Mouse (Mus musculus) liver, embryonic 16.5 days (tissue): ENCODE data around the gene E430018J23Rik. TPM values are rescaled to one million over a fixed set of nuclear protein-coding genes. Genes with fewer than 3 reads are reported as not detected.
"Not testable (repeated sequence)": the region's sequence is repeated elsewhere in the genome, so short reads cannot be mapped to it uniquely, and the experiment has no call there.

ENCODE experiments used
- ATAC-seq: fragments of 200-750 bp; cut with Nextera tagmentation; 2 replicates; pipeline ENCODE4 v1.8.0; 2017; ENCODE audit warnings: low read depth, mild to moderate bottlenecking, moderate number of reproducible peaks, moderate library complexity
- H3K27ac ChIP-seq: fragments of 300-500 bp; sonication (generic); 2 replicates; pipeline ENCODE4 v1.5.1; 2014; ENCODE audit warnings: mild to moderate bottlenecking, low read length
- H3K27me3 ChIP-seq: fragments of 300-500 bp; sonication (generic); 2 replicates; pipeline ENCODE4 v1.6.1; 2014; ENCODE audit warnings: low read depth, low read length, mixed read lengths; ENCODE audit not compliant: control insufficient read depth, insufficient read depth
- H3K36me3 ChIP-seq: fragments of 300-500 bp; sonication (generic); 2 replicates; pipeline ENCODE4 v1.6.1; 2014; ENCODE audit warnings: mild to moderate bottlenecking; ENCODE audit not compliant: control insufficient read depth, insufficient read depth
- H3K4me1 ChIP-seq: fragments of 300-500 bp; sonication (generic); 2 replicates; pipeline ENCODE4 v1.6.1; 2014; ENCODE audit warnings: low read depth, low read length, mixed read lengths; ENCODE audit not compliant: control insufficient read depth
- H3K4me2 ChIP-seq: fragments of 300-500 bp; sonication (generic); 2 replicates; pipeline ENCODE4 v1.6.1; 2014; ENCODE audit warnings: low read depth, low read length, mixed read lengths
- H3K4me3 ChIP-seq: fragments of 300-500 bp; sonication (generic); 2 replicates; pipeline ENCODE4 v1.5.1; 2014; ENCODE audit warnings: low read depth, mild to moderate bottlenecking, low read length
- H3K9ac ChIP-seq: fragments of 300-500 bp; sonication (generic); 2 replicates; pipeline ENCODE4 v1.6.1; 2014; ENCODE audit warnings: low read depth, low read length
- H3K9me3 ChIP-seq: fragments of 300-500 bp; sonication (generic); replicated peaks from 2 replicates; pipeline ENCODE4 v1.6.1; 2016; ENCODE audit warnings: low read length; ENCODE audit not compliant: control insufficient read depth
- WGBS: fragments of 180-500 bp; shearing (Covaris S2); extraction: QIAGEN DNeasy Blood & Tissue Kit; methylation state at CpG from one replicate; pipeline ENCODE4 v1.1.7; 2014; ENCODE audit not compliant: insufficient replicate concordance; 5-methylcytosine and 5-hydroxymethylcytosine counted together
- polyA plus RNA-seq: library from polyadenylated mRNA; unstranded; fragments of >200 nt; fragmentation: Nextera tagmentation; extraction: Ambion mirVana; gene quantifications from 2 replicates; pipeline ENCODE4 v1.2.1, GENCODE M21; 2015

E430018J23Rik gene
- polyA plus RNA-seq, 1 experiment from 2014 or later, result 1.8 TPM

DNA sequence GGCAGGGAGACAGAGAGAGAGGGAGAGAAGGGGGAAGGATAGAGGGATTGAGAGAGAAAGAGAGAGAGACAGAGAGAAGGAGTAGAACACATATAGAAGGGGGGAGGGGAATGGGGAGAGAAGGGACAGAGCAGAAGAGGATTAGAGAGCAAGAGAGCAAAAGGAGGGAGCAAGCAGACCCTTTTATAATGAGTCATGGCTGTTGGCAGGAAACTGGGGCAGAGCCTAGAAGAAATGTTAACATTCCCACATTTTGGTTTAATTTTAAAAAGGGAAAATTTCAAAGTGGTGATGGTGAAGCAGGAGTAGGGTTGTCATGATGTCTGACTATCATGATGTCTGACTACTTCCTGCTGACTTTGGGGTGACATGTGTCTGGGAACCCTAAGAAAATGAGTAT is 5.2 kb downstream of the E430018J23Rik start:
- not testable (repeated sequence) for H3K27me3 ChIP-seq, ATAC-seq

DNA sequence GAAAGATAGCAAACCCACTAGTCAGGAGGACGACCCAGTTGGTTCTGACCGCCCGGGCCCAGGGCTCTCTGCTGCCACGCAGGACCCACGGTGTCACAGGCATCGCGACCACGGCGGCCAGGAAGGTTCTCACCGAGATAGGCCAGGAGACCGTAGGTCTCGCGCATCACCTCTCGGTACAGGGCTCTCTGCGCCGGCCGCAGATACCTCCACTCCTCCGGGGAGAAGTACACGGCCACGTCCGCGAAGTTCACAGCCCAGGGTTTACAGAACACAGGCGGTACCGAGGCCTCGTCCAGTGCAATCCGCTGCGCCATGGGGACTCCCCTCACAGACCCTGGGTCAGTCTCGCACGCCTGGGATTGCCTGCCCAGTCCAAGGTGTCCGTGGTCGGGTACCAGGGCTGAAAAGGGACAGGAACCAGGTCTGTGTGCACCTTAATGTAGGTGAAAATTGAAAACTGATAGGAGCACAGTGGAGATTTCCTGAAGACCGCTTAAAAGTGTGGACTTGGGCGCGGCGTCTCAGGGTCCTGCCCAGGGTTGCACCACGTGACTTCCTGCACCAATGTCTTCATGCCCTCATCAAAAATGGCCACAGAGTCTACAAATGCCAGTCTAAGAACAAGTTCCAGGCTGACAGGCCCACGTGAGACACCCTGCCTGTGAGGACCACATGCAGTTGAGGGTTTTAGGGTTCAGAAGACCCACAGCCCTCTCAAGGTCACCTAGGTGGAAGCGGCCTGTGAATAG is 6.6 kb downstream of the E430018J23Rik start, which contains the start of gene 9130019O22Rik:
TSS of gene 9130019O22Rik (minus strand) at position 526 of the 752 bp plus-strand sequence.
- H3K4me1 ChIP-seq, result no peaks in the 10 kb centered on the region
- no peaks in the 10 kb centered on the region for H3K27me3 ChIP-seq
- H3K9ac ChIP-seq, result peak within 1 kb of the TSS; percentile 76
- peak within 1 kb of the TSS; percentile 66 for H3K27ac ChIP-seq
- H3K36me3 ChIP-seq, result no peaks in the 10 kb centered on the region
- WGBS, result 10% methylated on average over 38 of the region's 38 CpGs
- peak within 1 kb of the TSS; percentile 84 for H3K4me2 ChIP-seq
- H3K9me3 ChIP-seq, result no peaks in the 10 kb centered on the region; the same call in 1 of the 2 replicates
- H3K4me3 ChIP-seq, result peak within 1 kb of the TSS; percentile 72
- peak; percentile 88 for ATAC-seq

More for the DNA sequence above, 5.2 kb downstream of the E430018J23Rik start:
- H3K27ac ChIP-seq, H3K4me1 ChIP-seq, H3K36me3 ChIP-seq, H3K9me3 ChIP-seq, H3K9ac ChIP-seq, H3K4me3 ChIP-seq, H3K4me2 ChIP-seq: not testable (repeated sequence)

DNA sequence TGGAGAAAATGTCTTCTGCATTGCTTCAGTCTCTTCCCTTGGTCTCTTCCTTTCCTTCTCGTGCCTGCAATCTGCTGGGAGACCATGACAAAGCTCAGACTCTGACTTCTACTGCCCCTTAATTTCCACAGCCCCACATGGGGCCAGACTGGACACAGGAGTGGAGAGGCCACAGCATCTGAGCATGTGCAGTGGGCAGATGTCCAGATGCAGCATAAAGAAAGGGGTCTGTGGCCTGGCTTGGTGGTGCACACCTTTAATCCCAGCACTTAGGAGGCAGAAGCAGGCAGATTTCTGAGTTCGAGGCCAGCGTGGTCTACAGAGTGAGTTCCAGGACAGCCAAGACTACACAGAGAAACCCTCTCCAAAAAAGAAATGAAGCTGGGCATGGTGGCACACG is 7.9 kb downstream of the E430018J23Rik start:
- not testable (repeated sequence) for H3K36me3 ChIP-seq, H3K4me1 ChIP-seq, ATAC-seq, H3K4me3 ChIP-seq, H3K9me3 ChIP-seq, H3K27ac ChIP-seq, H3K4me2 ChIP-seq, H3K9ac ChIP-seq, H3K27me3 ChIP-seq
- 78% methylated on average over 4 of the region's 4 CpGs for WGBS

DNA sequence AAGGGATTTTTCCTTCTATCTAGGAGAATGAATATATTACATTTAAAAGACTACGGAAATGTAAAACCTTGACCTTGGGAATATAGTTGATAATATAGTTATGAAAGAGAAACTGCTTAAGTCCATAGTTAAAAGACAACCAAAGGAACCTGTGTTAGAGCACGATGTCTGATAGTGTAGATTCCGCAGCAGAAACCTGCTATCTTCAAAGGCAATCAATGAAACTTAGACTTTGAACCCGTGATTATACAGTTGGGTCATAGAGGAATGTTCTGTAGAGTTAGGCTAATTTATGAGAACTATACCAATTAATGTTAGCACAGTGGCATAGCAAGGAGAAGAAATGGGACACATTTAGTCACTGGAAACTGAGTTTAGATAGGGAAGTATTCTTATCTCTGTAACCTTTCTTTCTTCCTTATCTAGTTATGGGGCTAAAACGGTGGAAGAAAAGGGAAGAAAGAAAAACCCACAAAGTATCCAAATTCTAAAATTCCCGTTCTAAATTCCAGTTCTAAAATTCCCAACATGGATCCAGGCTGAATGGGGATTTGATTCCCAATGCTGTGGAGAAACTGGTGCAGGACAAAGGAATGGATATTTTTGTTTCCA is 15.0 kb downstream of the E430018J23Rik start:
- no peaks in the 10 kb centered on the region for H3K36me3 ChIP-seq
- 29% methylated on average over 6 of the region's 6 CpGs for WGBS
- H3K4me3 ChIP-seq, result no peak overlapping the region
- no peak overlapping the region for H3K27ac ChIP-seq
- H3K9me3 ChIP-seq, result no peaks in the 10 kb centered on the region
- peaks cover 14% of the 10 kb centered on the region for H3K4me1 ChIP-seq
- H3K4me2 ChIP-seq, result no peak overlapping the region
- no peak overlapping the region for H3K9ac ChIP-seq
- H3K27me3 ChIP-seq, result no peaks in the 10 kb centered on the region
- no peak for ATAC-seq

DNA sequence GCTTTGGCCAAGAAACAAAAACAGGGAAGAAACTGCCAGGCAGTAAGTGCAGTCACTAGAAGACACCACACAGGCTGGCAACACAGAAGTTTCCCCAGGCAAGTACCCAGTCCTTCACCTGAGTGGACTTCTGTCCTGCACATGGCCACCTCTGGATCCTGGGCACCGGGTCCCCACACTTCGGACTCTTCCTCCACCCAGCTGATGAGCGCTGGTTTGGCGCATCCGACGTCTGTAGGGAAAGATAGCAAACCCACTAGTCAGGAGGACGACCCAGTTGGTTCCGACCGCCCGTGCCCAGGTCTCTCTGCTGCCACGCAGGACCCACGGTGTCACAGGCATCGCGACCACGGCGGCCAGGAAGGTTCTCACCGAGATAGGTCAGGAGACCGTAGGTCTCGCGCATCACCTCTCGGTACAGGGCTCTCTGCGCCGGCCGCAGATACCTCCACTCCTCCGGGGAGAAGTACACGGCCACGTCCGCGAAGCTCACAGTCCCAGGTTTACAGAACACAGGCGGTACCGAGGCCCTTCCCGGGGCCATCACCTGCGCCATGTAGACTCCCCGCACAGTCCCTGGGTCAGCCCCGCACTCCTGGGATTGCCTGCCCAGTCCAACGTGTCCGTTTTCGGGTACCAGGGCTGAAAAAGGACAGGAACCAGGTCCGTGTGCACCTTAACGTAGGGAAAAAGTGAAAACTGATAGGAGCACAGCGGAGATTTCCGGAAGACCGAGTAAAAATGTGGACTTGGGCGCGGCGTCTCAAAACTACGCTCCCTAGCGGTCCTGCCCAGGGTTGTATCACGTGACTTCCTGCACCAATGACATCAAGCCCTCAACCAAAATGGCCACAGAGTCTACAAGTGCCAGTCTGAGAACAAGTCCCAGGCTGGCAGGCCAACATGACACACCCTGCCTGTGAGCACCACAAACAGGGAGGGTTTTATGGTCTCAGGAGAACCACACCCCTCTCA is 17.9 kb downstream of the E430018J23Rik start, which contains the start of gene Zfp747:
TSS of gene Zfp747 (minus strand) at position 780 of the 975 bp plus-strand sequence.
- H3K9me3 ChIP-seq, H3K27me3 ChIP-seq, H3K36me3 ChIP-seq: not testable (repeated sequence)
- WGBS, result under 1% methylated on average over 49 of the region's 49 CpGs
- Histone ChIP-seq H3K9ac (peak within 1 kb of the TSS; percentile 86), H3K4me1 (peaks cover 14% of the 10 kb centered on the region), H3K4me3 (peak within 1 kb of the TSS; percentile 83), H3K4me2 (peak within 1 kb of the TSS; percentile 85), H3K27ac (peak within 1 kb of the TSS; percentile 77)
- ATAC-seq, result peak; percentile 98

DNA sequence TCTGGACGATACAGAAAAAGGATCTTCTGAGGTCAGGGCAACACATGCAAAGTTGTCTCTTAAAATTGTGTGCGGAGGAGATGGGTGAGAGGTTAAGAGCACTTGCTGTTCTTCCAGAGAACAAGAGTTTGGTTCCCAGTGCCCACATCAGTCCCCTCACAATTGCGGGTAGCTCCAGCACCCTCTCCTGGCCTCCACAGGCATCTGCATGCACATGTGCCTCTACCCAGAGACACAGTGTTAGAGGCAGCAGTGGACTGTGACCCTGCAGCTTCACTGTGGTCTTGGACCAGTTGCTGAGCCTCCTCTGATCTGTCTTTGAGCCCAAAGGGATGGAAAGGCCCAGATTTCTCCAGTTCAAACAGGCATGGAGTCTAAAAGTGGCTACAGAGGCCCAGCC is 21.6 kb downstream of the E430018J23Rik start:
- H3K4me1 ChIP-seq, H3K4me3 ChIP-seq, H3K9me3 ChIP-seq, ATAC-seq, H3K27me3 ChIP-seq, H3K9ac ChIP-seq, H3K36me3 ChIP-seq, H3K4me2 ChIP-seq, H3K27ac ChIP-seq: not testable (repeated sequence)
- 72% methylated on average over 3 of the region's 3 CpGs for WGBS

DNA sequence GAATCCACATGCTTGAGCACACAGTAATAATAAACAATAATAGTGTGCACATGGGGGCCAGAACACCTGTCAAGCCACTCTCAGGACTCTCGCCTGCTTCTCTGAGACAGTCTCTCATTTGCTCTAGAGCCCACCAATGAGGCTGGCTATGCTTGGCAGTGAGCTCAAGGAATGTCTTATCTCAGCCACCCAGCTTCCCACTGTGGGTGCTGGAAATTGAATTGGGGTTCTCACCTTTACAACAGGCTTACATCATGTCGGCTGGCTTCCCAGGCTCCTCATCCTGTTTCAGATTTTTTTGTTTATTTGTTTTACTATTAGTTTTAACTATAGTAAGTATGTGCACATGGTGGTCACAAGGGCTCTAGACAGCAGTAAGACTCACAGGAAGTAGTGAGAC is 22.2 kb downstream of the E430018J23Rik start:
- 22% methylated on average over 2 of the region's 2 CpGs for WGBS
- Histone ChIP-seq H3K27ac (no peak overlapping the region), H3K36me3 (no peaks in the 10 kb centered on the region), H3K9ac (no peak overlapping the region), H3K4me1 (peaks cover 5% of the 10 kb centered on the region), H3K27me3 (no peaks in the 10 kb centered on the region), H3K4me3 (no peak overlapping the region), H3K9me3 (no peaks in the 10 kb centered on the region), H3K4me2 (no peak overlapping the region)
- no peak for ATAC-seq

DNA sequence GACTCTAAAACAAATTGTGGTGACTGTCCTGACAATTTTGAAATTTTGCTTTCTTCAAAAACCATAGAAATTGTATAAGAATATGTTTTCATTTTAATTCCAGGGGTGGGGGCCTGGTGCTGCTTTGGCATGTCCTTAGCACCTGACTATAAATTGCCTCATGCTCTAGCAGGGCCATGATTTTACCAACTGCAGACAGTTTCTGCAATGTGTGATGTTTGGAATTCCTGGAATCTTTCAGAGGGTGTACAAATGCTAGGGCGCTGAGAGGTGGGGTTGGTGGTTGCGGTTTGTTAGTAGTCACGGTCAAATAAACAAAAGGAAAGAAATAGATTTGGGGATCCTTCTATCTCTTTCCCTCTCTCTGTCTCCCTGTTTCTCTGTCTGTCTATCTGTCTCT is 27.2 kb downstream of the E430018J23Rik start:
- H3K36me3 ChIP-seq, result no peaks in the 10 kb centered on the region
- H3K4me3 ChIP-seq, result no peak overlapping the region
- H3K27ac ChIP-seq, result no peak overlapping the region
- H3K9me3 ChIP-seq, result no peaks in the 10 kb centered on the region
- H3K4me1 ChIP-seq, result no peaks in the 10 kb centered on the region
- no peak overlapping the region for H3K9ac ChIP-seq
- no peak overlapping the region for H3K4me2 ChIP-seq
- no peak for ATAC-seq
- 76% methylated on average over 3 of the region's 3 CpGs for WGBS
- H3K27me3 ChIP-seq, result peaks cover 8% of the 10 kb centered on the region
